Mouse (Mus musculus): ENCODE measurements around the gene Fbxw4.

- no peak for TF ChIP-seq CTCF (conservative IDR thresholded peaks at IDR 0.05; ENCODE audit: insufficient read depth, insufficient read length, low read depth, low read length)
- no peak for TF ChIP-seq POLR2A (IDR thresholded peaks at IDR 0.05; ENCODE audit: low read depth, low read length)
These were observed 44.5 kb downstream of the Fbxw4 start for GRCm38 (mm10) chr19:45615415-45616213.

Data from kidney, adult 2 months (tissue).